Mouse (Mus musculus) A20 (cell line): ENCODE data around the gene Myh7b.
A peak's percentile ranks its signal among the peaks of the same experiment; 100 is the strongest.

Source experiments
- DNase-seq: peaks from one replicate; pipeline ENCODE4 v3.0.0-alpha.2; 2011; ENCODE audit warnings: low read depth, low spot score

The Myh7b gene

GRCm38 (mm10) chr2:155633731-155634130 is 22.7 kb downstream of the Myh7b start:
- no peak for DNase-seq

- no peak for DNase-seq
These were observed 23.6 kb downstream of the Myh7b start for GRCm38 (mm10) chr2:155634562-155634961.

GRCm38 (mm10) chr2:155635961-155636360 is 24.9 kb downstream of the Myh7b start:
- DNase-seq: no peak

GRCm38 (mm10) chr2:155636881-155637280 is 25.9 kb downstream of the Myh7b start:
- DNase-seq: no peak

GRCm38 (mm10) chr2:155637411-155637810 is 26.4 kb downstream of the Myh7b start:
- no peak for DNase-seq

- DNase-seq: no peak
These were observed 29.6 kb downstream of the Myh7b start for GRCm38 (mm10) chr2:155640656-155641055.

- DNase-seq: no peak
These were observed 30.8 kb downstream of the Myh7b start for GRCm38 (mm10) chr2:155641540-155642472.

- DNase-seq: no peak
These were observed 34.7 kb downstream of the Myh7b start for GRCm38 (mm10) chr2:155645746-155646145.

GRCm38 (mm10) chr2:155652618-155653017 is 41.6 kb downstream of the Myh7b start:
- DNase-seq: no peak

GRCm38 (mm10) chr2:155655759-155656372 is 44.9 kb downstream of the Myh7b start:
- DNase-seq: no peak

GRCm38 (mm10) chr2:155662390-155662789 is 51.4 kb downstream of the Myh7b start:
- no peak for DNase-seq

- DNase-seq: no peak
These were observed 52.1 kb downstream of the Myh7b start for GRCm38 (mm10) chr2:155663097-155663496.

GRCm38 (mm10) chr2:155663910-155664460 is 53.0 kb downstream of the Myh7b start:
- no peak for DNase-seq

- DNase-seq: no peak
These were observed 56.9 kb downstream of the Myh7b start for GRCm38 (mm10) chr2:155667881-155668280.

- DNase-seq: peak; percentile 56
These were observed 57.4 kb downstream of the Myh7b start for GRCm38 (mm10) chr2:155668461-155668860.

- DNase-seq: no peak
These were observed 60.2 kb downstream of the Myh7b start for GRCm38 (mm10) chr2:155671236-155671635.

- peak; percentile 78 for DNase-seq
These were observed 62.5 kb downstream of the Myh7b start for GRCm38 (mm10) chr2:155673546-155673945.

- no peak for DNase-seq
These were observed 64.1 kb downstream of the Myh7b start for GRCm38 (mm10) chr2:155675118-155675517.

GRCm38 (mm10) chr2:155679586-155680110 is 68.6 kb downstream of the Myh7b start:
- DNase-seq: peak; percentile 37

GRCm38 (mm10) chr2:155680591-155680990 is 69.6 kb downstream of the Myh7b start:
- DNase-seq: no peak

- DNase-seq: no peak
These were observed 70.2 kb downstream of the Myh7b start for GRCm38 (mm10) chr2:155681194-155681593.

- no peak for DNase-seq
These were observed 70.9 kb downstream of the Myh7b start for GRCm38 (mm10) chr2:155681874-155682273.
